Mouse (Mus musculus): ENCODE measurements around the gene Sox8. TPM values are rescaled to one million over a fixed set of nuclear protein-coding genes. Genes with fewer than 3 reads are reported as not detected.

Gene Sox8
- polyA plus RNA-seq, 1 experiment from 2014 or later: 0.50 TPM

- Histone ChIP-seq H3K9me3 (ENCODE audit: control insufficient read depth, low read length) (no peaks in the 10 kb centered on the region), H3K27me3 (ENCODE audit: control insufficient read depth, insufficient read depth, low read depth, low read length) (no peaks in the 10 kb centered on the region), H3K4me3 (ENCODE audit: low read length) (no peak overlapping the region), H3K27ac (ENCODE audit: low read length) (no peak overlapping the region), H3K4me1 (replicated peaks; ENCODE audit: control insufficient read depth, insufficient read depth, low read length) (no peaks in the 10 kb centered on the region; the same call in 1 of the 2 replicates), H3K9ac (ENCODE audit: low read length) (no peak overlapping the region), H3K36me3 (ENCODE audit: control insufficient read depth, insufficient read depth, low read length) (no peaks in the 10 kb centered on the region), H3K4me2 (ENCODE audit: low read depth, low read length) (no peak overlapping the region)
- ATAC-seq (ENCODE audit: low read depth): no peak
- WGBS: 82% methylated on average over 11 of the region's 11 CpGs
Observed at GRCm38 (mm10) chr17:25608137-25608785, 37.8 kb upstream of the Sox8 start.

GRCm38 (mm10) chr17:25604234-25604633, 33.7 kb upstream of the Sox8 start:
- Histone ChIP-seq H3K9me3 (ENCODE audit: control insufficient read depth, low read length) (no peaks in the 10 kb centered on the region), H3K4me2 (ENCODE audit: low read depth, low read length) (no peak overlapping the region), H3K4me1 (replicated peaks; ENCODE audit: control insufficient read depth, insufficient read depth, low read length) (no peaks in the 10 kb centered on the region; the same call in 1 of the 2 replicates), H3K4me3 (ENCODE audit: low read length) (no peak overlapping the region), H3K27me3 (ENCODE audit: control insufficient read depth, insufficient read depth, low read depth, low read length) (no peaks in the 10 kb centered on the region), H3K9ac (ENCODE audit: low read length) (no peak overlapping the region), H3K27ac (ENCODE audit: low read length) (no peak overlapping the region), H3K36me3 (ENCODE audit: control insufficient read depth, insufficient read depth, low read length) (no peaks in the 10 kb centered on the region)
- WGBS: 25% methylated on average over 5 of the region's 5 CpGs
- no peak for ATAC-seq (ENCODE audit: low read depth)

DNA sequence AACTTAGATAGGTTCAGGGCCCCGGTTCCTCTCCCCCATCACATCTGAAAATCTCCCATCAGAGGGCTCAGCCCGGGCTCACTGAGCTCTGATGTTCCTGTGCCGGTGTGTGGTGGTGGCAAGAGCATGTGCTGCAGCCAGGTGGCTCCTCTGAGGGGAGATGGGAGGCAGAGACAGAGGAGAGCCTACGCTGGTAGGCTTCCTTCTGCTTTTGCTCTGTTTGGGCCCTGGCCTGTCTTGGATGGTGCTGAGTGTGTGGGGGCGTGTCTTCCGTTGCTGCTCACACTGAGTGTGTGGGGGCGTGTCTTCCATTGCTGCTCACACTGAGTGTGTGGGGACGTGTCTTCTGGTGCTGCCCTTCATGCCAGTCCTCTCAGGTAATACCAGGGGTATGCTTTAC, 31.9 kb upstream of the Sox8 start:
- 68% methylated on average over 8 of the region's 8 CpGs for WGBS
- no peak for ATAC-seq (ENCODE audit: low read depth)

DNA sequence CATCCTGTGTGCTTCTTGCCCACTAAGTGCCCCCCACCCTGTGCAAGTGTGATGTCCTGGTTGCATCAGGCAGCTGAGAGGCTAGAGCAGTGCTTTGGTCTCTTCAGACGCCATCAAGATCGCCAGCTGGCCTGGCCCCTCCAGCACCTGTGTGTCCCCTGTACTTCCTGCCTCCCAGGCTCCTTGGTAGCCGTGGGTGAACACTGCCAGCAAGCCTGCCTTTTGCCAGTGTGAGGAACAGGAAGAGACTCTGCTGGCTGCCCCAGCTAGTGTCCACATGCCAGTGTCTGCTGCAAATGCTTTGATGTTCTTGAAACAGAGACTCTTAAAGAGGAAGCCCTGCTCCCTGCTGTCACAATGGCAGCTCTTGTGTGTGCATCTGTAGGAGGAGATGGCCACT, 27.1 kb upstream of the Sox8 start:
- Histone ChIP-seq H3K4me3 (ENCODE audit: low read length) (no peak overlapping the region), H3K36me3 (ENCODE audit: control insufficient read depth, insufficient read depth, low read length) (peaks cover 2% of the 10 kb centered on the region; the same call in 1 of the 2 replicates), H3K4me1 (replicated peaks; ENCODE audit: control insufficient read depth, insufficient read depth, low read length) (no peaks in the 10 kb centered on the region), H3K27ac (ENCODE audit: low read length) (no peak overlapping the region), H3K9me3 (ENCODE audit: control insufficient read depth, low read length) (no peaks in the 10 kb centered on the region), H3K4me2 (ENCODE audit: low read depth, low read length) (no peak overlapping the region), H3K27me3 (ENCODE audit: control insufficient read depth, insufficient read depth, low read depth, low read length) (no peaks in the 10 kb centered on the region), H3K9ac (ENCODE audit: low read length) (no peak overlapping the region)
- no peak for ATAC-seq (ENCODE audit: low read depth)
- 57% methylated on average over 3 of the region's 3 CpGs for WGBS

More for the DNA sequence above, 31.9 kb upstream of the Sox8 start:
- no peak overlapping the region for H3K27ac ChIP-seq (ENCODE audit: low read length)
- H3K4me3 ChIP-seq (ENCODE audit: low read length): no peak overlapping the region
- no peaks in the 10 kb centered on the region for H3K9me3 ChIP-seq (ENCODE audit: control insufficient read depth, low read length)
- H3K9ac ChIP-seq (ENCODE audit: low read length): no peak overlapping the region
- no peaks in the 10 kb centered on the region for H3K36me3 ChIP-seq (ENCODE audit: control insufficient read depth, insufficient read depth, low read length)
- no peak overlapping the region for H3K4me2 ChIP-seq (ENCODE audit: low read depth, low read length)
- no peaks in the 10 kb centered on the region for H3K27me3 ChIP-seq (ENCODE audit: control insufficient read depth, insufficient read depth, low read depth, low read length)
- no peaks in the 10 kb centered on the region for H3K4me1 ChIP-seq (replicated peaks; ENCODE audit: control insufficient read depth, insufficient read depth, low read length)

GRCm38 (mm10) chr17:25595495-25595894, 25.0 kb upstream of the Sox8 start:
- 0 out of 2 replicates have a peak, but pooled peaks cover 2% of the 10 kb centered on the region for H3K9me3 ChIP-seq (ENCODE audit: control insufficient read depth, low read length)
- H3K27me3 ChIP-seq (ENCODE audit: control insufficient read depth, insufficient read depth, low read depth, low read length): no peaks in the 10 kb centered on the region
- peaks cover 5% of the 10 kb centered on the region for H3K36me3 ChIP-seq (ENCODE audit: control insufficient read depth, insufficient read depth, low read length)
- no peak overlapping the region for H3K4me3 ChIP-seq (ENCODE audit: low read length)
- H3K4me1 ChIP-seq (replicated peaks; ENCODE audit: control insufficient read depth, insufficient read depth, low read length): no peaks in the 10 kb centered on the region
- H3K27ac ChIP-seq (ENCODE audit: low read length): no peak overlapping the region
- no peak for ATAC-seq (ENCODE audit: low read depth)
- no peak overlapping the region for H3K9ac ChIP-seq (ENCODE audit: low read length)
- H3K4me2 ChIP-seq (ENCODE audit: low read depth, low read length): no peak overlapping the region
- 72% methylated on average over 5 of the region's 5 CpGs for WGBS

GRCm38 (mm10) chr17:25593411-25594261, 23.1 kb upstream of the Sox8 start:
- no peak for ATAC-seq (ENCODE audit: low read depth)
- Histone ChIP-seq H3K4me2 (ENCODE audit: low read depth, low read length) (no peak overlapping the region), H3K36me3 (ENCODE audit: control insufficient read depth, insufficient read depth, low read length) (peaks cover 5% of the 10 kb centered on the region), H3K9me3 (ENCODE audit: control insufficient read depth, low read length) (0 out of 2 replicates have a peak, but pooled peaks cover 2% of the 10 kb centered on the region), H3K27me3 (ENCODE audit: control insufficient read depth, insufficient read depth, low read depth, low read length) (no peaks in the 10 kb centered on the region), H3K9ac (ENCODE audit: low read length) (no peak overlapping the region), H3K4me3 (ENCODE audit: low read length) (no peak overlapping the region), H3K27ac (ENCODE audit: low read length) (no peak overlapping the region), H3K4me1 (replicated peaks; ENCODE audit: control insufficient read depth, insufficient read depth, low read length) (no peaks in the 10 kb centered on the region)
- WGBS: 56% methylated on average over 22 of the region's 22 CpGs

DNA sequence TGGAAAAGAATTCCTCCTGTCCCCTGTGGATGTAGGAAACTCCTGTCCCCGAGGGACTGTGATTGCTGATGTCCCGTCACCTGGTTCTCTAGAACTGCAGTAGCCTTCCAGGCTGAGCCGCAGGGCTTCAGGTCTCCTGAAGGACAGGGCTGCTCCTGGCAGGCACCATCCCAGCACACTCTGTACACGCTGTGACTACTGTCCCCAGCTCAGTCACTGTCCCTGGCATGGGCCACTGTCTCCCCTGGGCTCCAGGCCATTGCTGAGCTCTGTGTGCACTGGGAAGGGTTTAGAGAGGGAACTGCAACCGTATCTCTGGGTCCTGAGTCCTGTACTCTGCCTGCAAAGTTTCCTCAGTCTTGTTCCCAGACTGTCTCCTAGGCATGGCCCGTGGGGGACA, 21.9 kb upstream of the Sox8 start:
- H3K4me2 ChIP-seq (ENCODE audit: low read depth, low read length): no peak overlapping the region
- H3K4me3 ChIP-seq (ENCODE audit: low read length): no peak overlapping the region
- no peaks in the 10 kb centered on the region for H3K4me1 ChIP-seq (replicated peaks; ENCODE audit: control insufficient read depth, insufficient read depth, low read length)
- no peaks in the 10 kb centered on the region for H3K27me3 ChIP-seq (ENCODE audit: control insufficient read depth, insufficient read depth, low read depth, low read length)
- peaks cover 8% of the 10 kb centered on the region for H3K36me3 ChIP-seq (ENCODE audit: control insufficient read depth, insufficient read depth, low read length)
- ATAC-seq (ENCODE audit: low read depth): no peak
- H3K27ac ChIP-seq (ENCODE audit: low read length): no peak overlapping the region
- H3K9ac ChIP-seq (ENCODE audit: low read length): no peak overlapping the region
- 0 out of 2 replicates have a peak, but pooled peaks cover 2% of the 10 kb centered on the region for H3K9me3 ChIP-seq (ENCODE audit: control insufficient read depth, low read length)
- 89% methylated on average over 6 of the region's 6 CpGs for WGBS

GRCm38 (mm10) chr17:25590985-25591384, 20.5 kb upstream of the Sox8 start:
- Histone ChIP-seq H3K4me1 (replicated peaks; ENCODE audit: control insufficient read depth, insufficient read depth, low read length) (no peaks in the 10 kb centered on the region), H3K4me3 (ENCODE audit: low read length) (no peak overlapping the region), H3K27me3 (ENCODE audit: control insufficient read depth, insufficient read depth, low read depth, low read length) (no peaks in the 10 kb centered on the region), H3K9me3 (ENCODE audit: control insufficient read depth, low read length) (0 out of 2 replicates have a peak, but pooled peaks cover 2% of the 10 kb centered on the region), H3K27ac (ENCODE audit: low read length) (no peak overlapping the region), H3K9ac (ENCODE audit: low read length) (no peak overlapping the region), H3K4me2 (ENCODE audit: low read depth, low read length) (no peak overlapping the region), H3K36me3 (ENCODE audit: control insufficient read depth, insufficient read depth, low read length) (peaks cover 12% of the 10 kb centered on the region)
- ATAC-seq (ENCODE audit: low read depth): no peak
- 84% methylated on average over 4 of the region's 4 CpGs for WGBS

GRCm38 (mm10) chr17:25590068-25590467, 19.6 kb upstream of the Sox8 start:
- Histone ChIP-seq H3K36me3 (ENCODE audit: control insufficient read depth, insufficient read depth, low read length) (peaks cover 15% of the 10 kb centered on the region), H3K9ac (ENCODE audit: low read length) (no peak overlapping the region), H3K27me3 (ENCODE audit: control insufficient read depth, insufficient read depth, low read depth, low read length) (no peaks in the 10 kb centered on the region), H3K4me1 (replicated peaks; ENCODE audit: control insufficient read depth, insufficient read depth, low read length) (no peaks in the 10 kb centered on the region), H3K9me3 (ENCODE audit: control insufficient read depth, low read length) (0 out of 2 replicates have a peak, but pooled peaks cover 2% of the 10 kb centered on the region), H3K4me2 (ENCODE audit: low read depth, low read length) (no peak overlapping the region), H3K27ac (ENCODE audit: low read length) (no peak overlapping the region), H3K4me3 (ENCODE audit: low read length) (no peak overlapping the region)
- ATAC-seq (ENCODE audit: low read depth): no peak
- WGBS: 91% methylated on average over 6 of the region's 6 CpGs
